Mouse (Mus musculus) heart, adult 10 weeks (tissue): Measurements from ENCODE around the gene Nrp1. TPM values are rescaled to one million over a fixed set of nuclear protein-coding genes. Genes with fewer than 3 reads are reported as not detected.

ENCODE experiments used
- polyA plus RNA-seq: library from polyadenylated mRNA; stranded (reverse); fragments of 350-450 nt; fragmentation: Illumina TruSeq; extraction: RNeasy Lipid Tissue Mini Kit (QIAGEN cat#74804); gene quantifications from one replicate; pipeline ENCODE4 v1.2.3, GENCODE M21; 2014; ENCODE audit warnings: low read depth, low replicate concordance

Gene Nrp1
- 84.2 TPM for polyA plus RNA-seq

DNA sequence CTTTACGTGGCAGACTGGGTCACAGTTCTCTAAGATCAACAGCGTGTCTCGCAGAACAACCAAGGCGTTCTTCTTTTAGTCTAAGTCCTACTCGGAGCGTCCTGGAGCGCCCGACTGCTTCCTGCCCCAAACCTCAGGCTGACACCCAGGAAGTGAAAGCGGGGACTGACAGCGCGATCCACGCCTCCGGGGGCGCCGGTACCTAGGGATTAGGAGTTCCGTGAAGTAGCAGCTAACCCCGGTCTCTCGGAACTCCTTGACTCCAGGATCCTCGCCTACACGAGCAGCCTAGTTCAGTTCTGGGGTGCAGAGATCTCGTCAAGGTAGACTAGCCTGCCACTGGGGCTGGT, at the start of gene Nrp1:
Gene Nrp1, plus strand, starts transcription at position 199 of the 350 bp plus-strand sequence.

